ENCODE assay signal across 15 mouse cellular contexts in genomic region chr4:132804331-132804730, GRCm38 (mm10). TPM values are rescaled to one million over a fixed set of nuclear protein-coding genes. Genes with fewer than 3 reads are reported as not detected.
DNase-seq lines count a peak whose midpoint lies in the region; ATAC-seq and TF ChIP-seq lines count a peak whose summit lies in the region.
"Had no signal": no experiment of that assay in that cellular context is flagged by ENCODE, and none has a peak within 500 bp of the region (broad histone marks: within the 10 kb centered on the region; RNA-seq: fewer than 3 reads in every experiment).

No protein-coding gene starts in this region.

- DNase-seq in kidney, adult 2 months = peak; percentile 12
- DNase-seq in kidney, postnatal 4 days = no peak
- DNase-seq in 416B (ENCODE audit: low read depth) = peak; percentile 30
- DNase-seq in urinary bladder, postnatal 10 days (ENCODE audit: low spot score) = no peak
- no peak for DNase-seq in layer of hippocampus, adult 11-12 months (ENCODE audit: low spot score)
- DNase-seq in right cerebral cortex, adult 18-20 months = no peak
- DNase-seq: cerebellum, adult 9-10 months; heart, postnatal 36 days; kidney, postnatal 36 days; lung, embryonic 14.5 days; right cerebral cortex, postnatal 14 days had no signal

- TF ChIP-seq POLR2A in kidney, adult 2 months (IDR thresholded peaks at IDR 0.05; ENCODE audit: low read depth, low read length) = no peak

- no peaks in the 10 kb centered on the region for H3K4me1 ChIP-seq in kidney, adult 2 months (ENCODE audit: control insufficient read depth, insufficient read depth, low read length)
- H3K4me1 ChIP-seq in brown adipose tissue, adult 24 weeks (ENCODE audit: control insufficient read depth, insufficient read depth, insufficient read length, low read length) = peaks cover 19% of the 10 kb centered on the region
- H3K4me1 ChIP-seq: midbrain, embryonic 15.5 days had no signal

- no peaks in the 10 kb centered on the region for H3K36me3 ChIP-seq in kidney, adult 2 months (ENCODE audit: control insufficient read depth, insufficient read depth, low read length)
- H3K36me3 ChIP-seq: midbrain, embryonic 15.5 days had no signal

- no peak overlapping the region for H3K4me3 ChIP-seq in kidney, adult 2 months (ENCODE audit: insufficient read depth, low read depth, low read length)
- no peak overlapping the region for H3K4me3 ChIP-seq in brown adipose tissue, adult 24 weeks (ENCODE audit: insufficient read depth, low read depth, low read length)
- H3K4me3 ChIP-seq: midbrain, embryonic 15.5 days had no signal

- TF ChIP-seq CTCF in kidney, adult 2 months (conservative IDR thresholded peaks at IDR 0.05; ENCODE audit: insufficient read depth, insufficient read length, low read depth, low read length) = no peak

- ATAC-seq in megakaryocyte, adult 5-6 weeks (ENCODE audit: poor library complexity, severe bottlenecking) = peak; percentile 75
- ATAC-seq: midbrain, embryonic 15.5 days had no signal

- WGBS in kidney, adult 2 months = 92% methylated on average over 6 of the region's 6 CpGs

- H3K27me3 ChIP-seq in kidney, adult 2 months (replicated peaks; ENCODE audit: control insufficient read depth, insufficient read depth, low read length) = no peaks in the 10 kb centered on the region
- H3K27me3 ChIP-seq: midbrain, embryonic 15.5 days had no signal

- no peak overlapping the region for H3K27ac ChIP-seq in kidney, adult 2 months (ENCODE audit: insufficient read depth, low read depth, low read length)
- H3K27ac ChIP-seq in brown adipose tissue, adult 24 weeks (replicated peaks; ENCODE audit: low read depth, low read length) = peak overlapping the region; percentile 26; the same call in 1 of the 2 replicates
- H3K27ac ChIP-seq: midbrain, embryonic 15.5 days; stomach, postnatal 0 days had no signal

RNA-seq across cellular contexts. Expression of gene Themis2, which starts 8.1 kb away (rescaled TPM):
- 2.8 and 3.6 TPM in 2 replicates for polyA plus RNA-seq in kidney, adult 2 months (2012; rRNA removed)
- 2.8 and 3.4 TPM in 2 replicates for polyA plus RNA-seq in brown adipose tissue, adult 24 weeks (2012; ENCODE audit: insufficient read depth, insufficient read length, missing spikeins)
- 129 and 136 TPM in 2 replicates for total RNA-seq in megakaryocyte, adult 5-6 weeks (2015)
- 84.4 and 95.0 TPM in 2 replicates for total RNA-seq in megakaryocyte, adult 5-6 weeks (2017)

RNA-seq across cellular contexts. Expression of gene Rpa2, which starts 36.2 kb away (rescaled TPM):
- 10.7 and 11.9 TPM in 2 replicates for polyA plus RNA-seq in kidney, adult 2 months (2012; rRNA removed)
- 3.5 and 6.6 TPM in 2 replicates for polyA plus RNA-seq in brown adipose tissue, adult 24 weeks (2012; ENCODE audit: insufficient read depth, insufficient read length, missing spikeins)
- 28.0 and 28.7 TPM in 2 replicates for total RNA-seq in megakaryocyte, adult 5-6 weeks (2015)
- total RNA-seq in megakaryocyte, adult 5-6 weeks (2017) = 22.3 and 27.9 TPM in 2 replicates

RNA-seq across cellular contexts. Expression of gene Ppp1r8, which starts 38.6 kb away (rescaled TPM):
- polyA plus RNA-seq in kidney, adult 2 months (2012; rRNA removed) = 25.2 TPM in 2 replicates
- 17.3 and 20.4 TPM in 2 replicates for polyA plus RNA-seq in brown adipose tissue, adult 24 weeks (2012; ENCODE audit: insufficient read depth, insufficient read length, missing spikeins)
- total RNA-seq in megakaryocyte, adult 5-6 weeks (2015) = 25.7 and 29.6 TPM in 2 replicates
- 46.1 and 50.1 TPM in 2 replicates for total RNA-seq in megakaryocyte, adult 5-6 weeks (2017)

RNA-seq across cellular contexts. Expression of gene Smpdl3b, which starts 47.3 kb away (rescaled TPM):
- 2.0 and 2.2 TPM in 2 replicates for polyA plus RNA-seq in kidney, adult 2 months (2012; rRNA removed)
- polyA plus RNA-seq in brown adipose tissue, adult 24 weeks (2012; ENCODE audit: insufficient read depth, insufficient read length, missing spikeins) = 0.92 TPM in 1 of 2 replicates, not detected in the other
- total RNA-seq in megakaryocyte, adult 5-6 weeks (2015) = 3.0 and 4.5 TPM in 2 replicates
- 3.9 and 4.3 TPM in 2 replicates for total RNA-seq in megakaryocyte, adult 5-6 weeks (2017)

Comparison
In these comparisons a context has a peak if more than half of its experiments do, and no peak if none do; other contexts are left out.
1. DNase-seq: peak in kidney, adult 2 months (single experiment) and 416B (single experiment); none in kidney, postnatal 4 days (0 of 2), urinary bladder, postnatal 10 days (single experiment), layer of hippocampus, adult 11-12 months (single experiment) and right cerebral cortex, adult 18-20 months (single experiment).